Mouse (Mus musculus): ENCODE results near the gene Raf1.

- TF ChIP-seq CTCF (IDR thresholded peaks at IDR 0.05; ENCODE audit: insufficient read depth, low read depth, low read length) (no peak), POLR2A (IDR thresholded peaks at IDR 0.05; ENCODE audit: insufficient read depth, low read depth, low read length) (no peak)
Observed at GRCm38 (mm10) chr6:115672700-115673099, 3.7 kb downstream of the Raf1 start.
